Mouse (Mus musculus) adrenal gland, postnatal 4 days (tissue): ENCODE measurements around the gene Ceacam14. TPM values are rescaled to one million over a fixed set of nuclear protein-coding genes. Genes with fewer than 3 reads are reported as not detected.

Source experiments
- DNase-seq, 2 experiments: peaks; one replicate each; pipeline ENCODE4 v3.0.0; 2021 to 2022; ENCODE audit warnings: low spot score in 2 of 2, mixed read lengths in 2 of 2
- long read RNA-seq, 2 experiments: library from polyadenylated mRNA; stranded (forward); transcript quantifications; one replicate each; pipeline ENCODE4 v2.0.0; 2021
- total RNA-seq, 2 experiments: library from RNA; stranded (reverse); gene quantifications; 2 replicates each; pipeline ENCODE4 v1.2.3; 2021

The Ceacam14 gene
- not detected for total RNA-seq
- long read RNA-seq, experiment 1: 0 reads
- long read RNA-seq, experiment 2: 0 reads

DNA sequence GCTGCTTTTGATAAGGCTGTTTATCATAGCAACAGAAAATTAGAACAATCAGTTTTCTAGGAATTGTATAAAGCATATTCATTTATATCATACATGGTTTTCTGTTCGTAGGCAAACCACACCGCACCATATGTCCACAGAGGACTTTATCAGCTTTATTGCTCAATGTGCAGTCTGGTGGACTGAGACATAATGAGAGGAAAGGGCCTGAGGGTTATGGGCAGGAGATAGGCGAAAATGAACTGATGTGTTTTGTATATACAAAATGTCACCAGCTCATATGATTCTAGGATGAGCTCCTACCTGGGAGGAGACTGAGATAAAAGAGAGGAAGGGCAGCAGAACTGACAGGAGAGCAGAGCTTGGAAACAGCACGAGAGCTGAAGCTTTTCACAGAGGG lies at the start of gene Ceacam14:
Gene Ceacam14, plus strand, starts transcription at position 301 of the 400 bp plus-strand sequence.
- DNase-seq: no peak

Other genes starting within 250 kb of the Ceacam14 start
- not detected for gene Ceacam5, start 99.4 kb upstream of the Ceacam14 start, total RNA-seq
- not detected for gene Gm5155, start 59.1 kb downstream of the Ceacam14 start, total RNA-seq
- gene Ceacam11, start 159.5 kb downstream of the Ceacam14 start, total RNA-seq: not detected
- gene Ceacam13, start 197.3 kb downstream of the Ceacam14 start, total RNA-seq: not detected